Mouse (Mus musculus): Measurements from ENCODE around the gene Gfm2. TPM values are rescaled to one million over a fixed set of nuclear protein-coding genes. Genes with fewer than 3 reads are reported as not detected.

Gene Gfm2
- polyA plus RNA-seq (2012; rRNA removed) = 12.3 and 14.3 TPM in 2 replicates

DNA sequence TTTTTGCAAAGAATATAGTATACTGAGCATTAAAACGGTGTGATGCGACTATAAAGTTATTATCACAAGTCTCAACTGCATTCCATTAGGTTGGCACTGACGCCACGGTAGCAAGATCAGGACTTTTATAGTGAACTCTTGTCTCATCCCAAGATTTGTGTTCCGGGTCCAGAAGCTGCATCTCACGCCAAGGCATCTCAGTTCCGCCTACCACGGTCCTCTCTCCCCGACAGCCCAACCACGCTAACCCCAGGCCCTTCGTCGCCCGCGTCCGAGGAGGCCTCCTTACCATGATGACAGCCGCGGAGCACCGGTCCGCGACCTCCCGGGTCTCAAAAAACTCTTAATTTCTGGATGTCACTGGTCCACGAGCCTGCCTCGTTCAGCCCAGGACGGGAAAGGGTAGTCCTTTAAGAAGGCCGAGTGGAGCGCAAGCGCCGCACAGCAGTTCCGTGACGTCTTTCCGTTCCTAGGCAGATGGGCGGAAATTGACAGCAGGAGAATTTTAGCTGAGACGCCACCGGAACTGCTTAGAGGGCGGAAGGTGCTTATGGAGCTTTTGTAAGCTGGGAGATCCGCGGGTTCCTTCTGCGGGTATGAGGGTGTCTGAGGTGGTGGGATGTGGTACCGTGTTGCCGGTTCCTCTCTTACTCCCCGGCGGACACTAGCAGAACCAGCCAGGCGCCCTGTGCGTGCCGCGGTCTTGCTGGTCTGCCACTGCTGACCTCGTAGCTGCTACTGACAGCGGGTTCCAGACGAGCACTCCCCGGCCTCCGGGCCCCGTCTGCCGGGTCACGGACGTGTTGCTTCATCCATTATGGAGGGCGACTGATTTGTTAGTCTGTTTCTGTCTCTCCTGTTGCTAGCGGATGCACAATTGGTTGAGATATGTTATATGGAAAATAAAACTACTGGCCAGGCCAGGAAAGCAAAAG lies at the start of gene Gfm2, which contains the start of gene Nsa2:
Gfm2 (plus strand) TSS at position 472 of the 935 bp plus-strand sequence.
Nsa2 (minus strand) TSS at position 472 of the 935 bp plus-strand sequence.

DNA sequence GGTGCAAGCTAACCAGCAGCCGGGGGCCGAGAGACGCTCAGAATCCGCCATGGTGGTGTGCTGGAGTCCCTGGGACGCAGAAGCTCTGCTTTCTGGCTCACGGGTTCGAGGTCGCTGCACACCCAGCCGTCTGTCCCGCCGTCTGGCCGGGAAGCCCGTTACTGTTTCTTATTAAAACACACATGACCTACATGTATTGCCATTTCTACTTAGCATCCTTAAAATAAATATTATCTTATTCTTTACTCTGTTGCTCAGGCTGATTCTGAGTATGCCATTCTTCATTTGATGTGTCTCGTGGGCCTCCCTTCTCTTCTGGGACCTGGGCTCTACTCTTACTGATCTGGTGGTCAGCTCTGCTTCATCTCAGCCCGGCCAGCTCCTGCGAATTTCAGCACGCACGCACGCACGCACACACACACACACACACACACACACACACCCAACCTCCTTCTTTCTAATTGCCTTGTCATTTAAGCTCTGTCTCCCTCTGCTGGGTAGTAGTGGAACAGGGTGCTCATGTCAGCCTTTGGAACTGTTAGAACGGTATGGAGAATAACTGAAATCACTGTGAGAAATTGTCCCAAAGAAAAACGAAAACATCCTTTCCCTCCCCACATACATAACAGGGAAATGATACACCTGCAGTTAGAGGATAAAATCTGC lies 38.4 kb upstream of the Gfm2 start, which contains the start of gene Gm6169:
Gm6169 (minus strand) TSS at position 51 of the 666 bp plus-strand sequence.

DNA sequence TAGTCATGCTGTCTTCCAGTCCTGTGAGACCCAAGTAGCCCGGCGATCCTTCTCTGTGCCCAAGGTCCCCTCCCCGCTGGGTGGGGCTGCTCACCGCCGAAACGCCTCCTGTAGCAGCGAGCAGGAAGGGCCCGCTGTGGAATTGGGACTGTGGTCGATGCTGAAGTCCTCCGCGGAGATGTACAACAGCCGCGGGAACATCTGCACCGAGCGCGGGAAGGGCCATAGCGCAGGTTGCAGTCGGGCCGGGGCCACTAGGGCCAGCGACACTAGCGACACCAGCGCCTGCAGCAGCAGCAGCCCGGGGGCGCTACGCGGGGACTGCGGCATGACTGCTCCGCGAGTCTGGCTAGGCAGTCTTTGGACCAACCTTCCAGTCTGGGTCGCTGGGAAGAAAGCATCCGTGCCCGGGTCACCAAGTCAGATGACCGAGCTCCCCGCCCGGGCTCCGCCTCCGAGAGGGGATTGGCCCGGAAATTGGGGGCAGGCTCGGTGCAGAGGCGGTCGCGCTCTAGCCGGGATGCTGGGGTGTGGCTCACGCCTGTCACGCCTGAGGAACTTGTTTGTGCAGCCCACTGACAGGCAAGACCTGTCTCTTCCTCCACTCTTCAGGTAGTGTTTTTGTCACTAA lies 60.3 kb downstream of the Gfm2 start, which contains the start of gene Hexb:
Hexb (minus strand) TSS at position 426 of the 631 bp plus-strand sequence.

Other genes with a start within 250 kb of the Gfm2 start
- 0.76 and 0.99 TPM in 2 replicates for gene Gcnt4, start 213.2 kb upstream of the Gfm2 start, polyA plus RNA-seq (2012; rRNA removed)
- gene 1700029F12Rik, start 103.6 kb upstream of the Gfm2 start, polyA plus RNA-seq (2012; rRNA removed) = not detected in 2 replicates
- 1.2 and 1.3 TPM in 2 replicates for gene Fam169a, start 70.7 kb upstream of the Gfm2 start, polyA plus RNA-seq (2012; rRNA removed)
- gene Gm6169, start 38.7 kb upstream of the Gfm2 start, polyA plus RNA-seq (2012; rRNA removed) = 0.25 and 0.52 TPM in 2 replicates
- gene Nsa2, start within 50 bp of the Gfm2 start, polyA plus RNA-seq (2012; rRNA removed) = 42.5 and 48.9 TPM in 2 replicates
- gene Hexb, start 60.4 kb downstream of the Gfm2 start, polyA plus RNA-seq (2012; rRNA removed) = 11.8 and 14.3 TPM in 2 replicates
- gene Enc1, start 103.2 kb downstream of the Gfm2 start, polyA plus RNA-seq (2012; rRNA removed) = 1.6 and 1.9 TPM in 2 replicates